Mouse (Mus musculus): Measurements from ENCODE around the gene Atp23.
A peak's percentile ranks its signal among the peaks of the same experiment; 100 is the strongest.

Atp23 gene

DNA sequence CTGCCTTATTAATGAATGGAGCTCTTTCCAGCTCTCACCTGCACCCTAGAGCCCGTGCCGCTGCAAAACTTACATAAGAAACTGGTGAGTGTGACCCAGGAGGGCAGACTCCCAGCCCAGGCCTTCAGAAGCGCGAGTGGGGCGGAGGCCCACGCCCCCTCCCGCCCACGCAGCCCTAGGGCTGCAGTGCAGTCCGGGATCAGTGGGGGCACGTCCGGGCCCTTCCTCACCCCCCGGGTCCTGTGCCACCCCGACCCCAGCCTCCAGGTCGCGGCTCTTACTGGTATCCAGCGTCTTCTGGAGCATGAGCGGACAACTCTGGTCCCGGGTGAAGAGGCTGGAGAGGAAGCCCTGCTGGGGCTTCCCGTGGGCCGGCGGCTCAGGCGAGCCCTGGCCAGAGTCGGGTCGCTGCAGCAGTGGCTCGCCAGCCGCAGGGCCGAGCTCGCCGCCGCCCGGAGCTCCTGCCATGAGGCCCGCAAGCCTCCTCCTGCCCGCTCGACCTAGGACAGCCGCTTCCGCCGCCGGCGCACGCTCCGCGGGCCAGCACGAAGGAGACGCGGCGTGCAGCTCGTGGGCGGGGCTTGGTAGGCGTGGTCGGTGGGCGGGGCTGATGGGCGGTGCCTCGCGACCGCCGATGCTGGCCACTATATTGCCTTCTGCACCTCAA, at the start of gene Atp23:
Gene Atp23 (minus strand): TSS at position 535 of the 667 bp plus-strand sequence.
- DNase-seq: peak; percentile 90

- no peak for DNase-seq
These were observed 49.4 kb upstream of the Atp23 start for GRCm38 (mm10) chr10:126950572-126950971.

DNA sequence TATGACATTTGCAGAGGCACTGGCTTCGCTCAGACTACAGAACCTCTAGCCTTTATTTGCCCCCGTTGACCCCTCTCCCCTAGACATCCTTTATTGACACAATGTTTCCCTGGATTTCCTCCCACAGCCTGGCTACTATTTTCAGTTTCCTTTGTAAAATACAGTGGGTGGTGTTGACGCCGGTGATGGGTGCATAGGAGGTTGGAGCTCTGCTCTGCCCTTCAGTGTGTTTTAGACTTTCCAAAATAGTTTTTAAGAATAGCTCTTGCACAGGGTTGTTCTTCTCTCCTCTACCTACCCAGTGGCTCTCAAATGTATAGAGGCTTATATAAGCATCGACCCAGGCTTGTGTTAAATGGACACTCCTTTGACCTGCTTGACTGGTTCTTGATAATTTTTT, 48.7 kb upstream of the Atp23 start:
- DNase-seq: no peak

GRCm38 (mm10) chr10:126945531-126945930, 44.4 kb upstream of the Atp23 start:
- DNase-seq: no peak

- no peak for DNase-seq
These were observed 39.8 kb upstream of the Atp23 start for GRCm38 (mm10) chr10:126940949-126941348.

GRCm38 (mm10) chr10:126935556-126936381, 34.6 kb upstream of the Atp23 start:
- peak; percentile 50 for DNase-seq

GRCm38 (mm10) chr10:126935121-126935520, 34.0 kb upstream of the Atp23 start:
- DNase-seq: no peak

- DNase-seq: no peak
These were observed 33.4 kb upstream of the Atp23 start for GRCm38 (mm10) chr10:126934561-126934960.

- no peak for DNase-seq
These were observed 30.6 kb upstream of the Atp23 start for GRCm38 (mm10) chr10:126931760-126932139.

DNA sequence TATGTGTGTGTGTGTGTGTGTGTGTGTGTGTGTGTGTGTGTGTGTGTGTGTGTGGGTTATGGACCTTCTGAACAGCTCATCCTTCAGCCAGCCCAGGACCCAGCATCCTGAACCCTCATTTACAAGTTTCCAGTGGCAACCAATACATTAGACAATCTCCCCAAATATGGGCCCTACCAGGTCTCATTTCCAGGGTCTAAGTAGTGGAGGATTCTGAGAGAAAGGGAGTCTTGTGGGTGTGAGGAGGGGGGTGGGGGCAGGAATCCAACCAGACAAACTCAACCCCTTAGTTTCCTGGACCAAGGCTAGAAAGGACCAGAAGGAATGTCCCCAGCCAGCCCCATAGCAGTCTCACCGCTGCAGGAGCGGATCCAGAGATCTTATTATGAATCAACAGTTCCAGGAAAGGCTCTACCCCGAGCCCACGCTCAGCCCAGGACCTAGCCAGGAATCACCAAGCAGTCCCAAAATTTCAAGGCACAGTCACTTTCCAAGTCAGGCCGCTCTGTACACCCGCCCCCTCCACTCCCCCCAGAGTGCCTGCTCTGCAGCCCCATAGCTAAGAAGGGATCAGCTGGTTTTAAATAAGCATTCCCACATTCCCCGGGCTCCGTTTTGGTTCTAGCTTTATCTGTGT, 30.1 kb upstream of the Atp23 start:
- DNase-seq: no peak

GRCm38 (mm10) chr10:126930270-126931121, 29.3 kb upstream of the Atp23 start:
- peak; percentile 23 for DNase-seq

DNA sequence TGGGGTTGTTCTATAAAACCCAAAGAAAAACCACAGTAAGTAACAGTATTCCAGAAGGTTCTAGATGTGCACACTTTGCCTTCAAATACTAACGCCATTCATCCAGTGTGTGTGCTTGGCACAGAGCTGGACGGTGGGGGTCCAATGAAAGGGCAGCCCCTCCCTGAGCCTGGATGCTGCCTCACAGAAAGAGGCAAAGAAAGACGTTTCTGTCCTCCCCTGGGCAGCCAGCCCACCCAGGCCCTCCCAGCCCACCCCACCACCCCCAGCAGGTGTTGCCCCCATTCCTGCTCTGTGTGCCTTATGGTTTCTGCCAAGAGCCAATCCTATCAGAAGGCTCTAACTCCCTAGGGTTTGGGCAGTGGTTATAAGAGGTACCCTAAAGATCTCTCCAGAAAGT, 28.4 kb upstream of the Atp23 start:
- peak; percentile 21 for DNase-seq

DNA sequence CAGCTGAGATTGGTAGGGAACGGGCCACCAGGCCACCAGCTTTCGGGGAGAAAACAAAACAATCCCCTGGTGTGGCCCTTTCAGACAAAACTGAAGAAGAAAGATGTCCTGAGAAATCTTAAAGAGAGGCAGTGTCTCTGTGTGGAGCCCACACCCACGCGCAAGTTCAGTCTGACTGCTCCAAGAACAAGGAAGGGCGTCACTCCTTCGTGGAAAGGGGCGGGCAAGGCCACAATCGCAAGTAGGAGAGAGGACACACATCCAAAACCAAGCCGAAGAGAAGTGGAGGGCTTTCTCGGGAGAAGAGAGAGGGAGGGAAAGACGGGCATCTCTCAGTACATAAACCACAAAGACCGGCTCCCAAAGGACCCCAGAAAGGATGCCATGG, 27.7 kb upstream of the Atp23 start:
- peak; percentile 23 for DNase-seq

DNA sequence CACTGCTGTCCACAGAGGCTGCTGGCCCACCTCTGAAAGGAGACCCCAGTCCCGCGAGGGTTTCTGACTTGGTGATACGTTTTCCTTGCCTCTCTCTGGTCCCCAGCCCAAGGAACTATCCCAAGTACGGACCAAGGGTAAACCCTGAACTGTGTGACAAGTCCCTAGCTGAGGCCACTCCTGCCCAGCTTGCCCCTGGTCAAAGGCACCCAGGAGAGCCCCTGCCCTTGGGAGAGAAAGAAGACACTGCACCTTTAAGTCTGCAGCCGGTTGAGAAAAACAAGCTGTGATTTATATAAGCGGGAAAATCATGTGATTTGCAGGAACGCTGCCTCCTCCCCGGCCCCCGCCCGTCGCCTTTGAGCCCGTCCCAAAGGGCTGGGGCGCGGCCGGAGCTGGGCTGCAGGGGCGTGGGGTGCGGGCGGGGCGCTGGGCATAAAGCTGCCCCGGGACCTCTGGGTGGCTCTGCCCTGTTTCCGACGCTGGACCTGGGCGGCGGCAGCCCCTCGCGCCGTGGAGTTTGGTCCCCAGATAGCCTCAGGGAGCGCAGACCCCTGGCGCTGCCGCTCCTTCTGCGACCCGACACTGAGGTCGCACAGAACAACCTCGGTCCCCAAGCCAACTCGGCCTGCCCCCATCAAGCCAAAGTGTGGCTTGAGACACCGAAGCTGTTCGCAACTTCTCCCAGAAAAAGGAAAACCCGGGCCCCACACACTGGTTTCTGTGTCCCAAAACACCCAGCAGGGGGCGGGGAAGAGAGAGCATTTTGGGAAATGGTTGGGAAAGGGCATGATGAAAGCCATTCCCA, 27.1 kb upstream of the Atp23 start:
- DNase-seq: peak; percentile 90

- DNase-seq: peak; percentile 28
These were observed 26.2 kb upstream of the Atp23 start for GRCm38 (mm10) chr10:126927101-126927961.

DNA sequence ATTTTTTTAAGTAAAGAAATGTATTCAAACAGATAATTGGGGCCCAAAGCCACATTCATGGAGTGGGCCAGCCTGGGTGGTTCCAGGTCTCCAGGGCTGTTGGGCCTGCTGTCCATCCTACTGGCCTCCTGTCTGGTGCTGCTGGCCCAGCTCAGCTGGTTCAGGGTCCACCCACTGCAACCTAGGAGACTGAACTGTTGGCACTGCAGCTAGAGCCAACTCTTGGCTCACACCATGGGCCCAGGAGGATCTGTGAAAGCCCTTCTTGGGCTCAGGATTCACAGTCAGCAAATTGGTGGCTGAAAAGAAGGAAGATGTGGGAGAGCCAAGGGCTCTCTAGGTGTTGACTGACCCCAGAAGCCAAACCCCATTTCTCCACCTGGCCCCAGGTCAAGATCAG, 24.2 kb upstream of the Atp23 start:
- no peak for DNase-seq

DNA sequence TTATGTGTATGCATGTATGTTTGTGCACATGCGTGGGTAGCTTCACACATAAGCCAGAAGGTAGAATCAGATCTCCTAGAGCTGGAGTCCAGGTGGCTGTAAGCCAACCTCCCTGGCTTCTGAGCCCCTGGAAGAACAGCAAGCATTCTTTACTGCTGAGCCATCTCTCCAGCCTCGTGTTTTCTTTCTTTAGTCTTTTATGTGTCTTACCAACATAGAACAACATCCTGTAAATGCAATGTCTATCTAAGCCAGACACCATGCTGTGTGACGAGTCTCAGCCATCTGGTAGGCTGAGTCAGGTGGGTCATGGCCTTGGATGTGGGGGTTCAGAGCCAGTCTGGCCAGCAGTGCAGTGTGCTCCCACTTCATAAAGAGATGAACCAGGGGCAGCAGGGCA, 22.9 kb upstream of the Atp23 start:
- no peak for DNase-seq

GRCm38 (mm10) chr10:126920220-126920619, 19.1 kb upstream of the Atp23 start:
- no peak for DNase-seq

- DNase-seq: peak; percentile 98
These were observed 17.9 kb upstream of the Atp23 start for GRCm38 (mm10) chr10:126919067-126919466.

DNA sequence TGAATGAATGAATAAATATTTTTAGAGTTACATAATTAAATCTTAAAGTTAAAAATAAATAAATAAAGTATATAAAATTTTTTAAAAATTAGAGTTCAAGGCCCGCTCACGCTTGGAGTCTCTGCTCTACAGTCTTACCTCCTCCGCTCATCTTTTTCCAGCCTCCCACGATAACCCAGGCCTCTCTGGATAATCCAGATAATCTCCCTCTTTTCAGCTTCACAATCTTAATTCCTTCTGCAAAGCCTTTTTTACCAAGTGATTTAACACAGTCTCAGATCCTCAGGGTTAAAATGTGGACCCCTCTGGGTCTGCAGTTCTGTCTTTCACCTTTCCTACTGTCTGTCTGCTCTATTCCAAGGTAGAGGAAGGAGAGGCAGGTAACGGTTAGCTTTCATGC, 13.1 kb upstream of the Atp23 start:
- DNase-seq: no peak

DNA sequence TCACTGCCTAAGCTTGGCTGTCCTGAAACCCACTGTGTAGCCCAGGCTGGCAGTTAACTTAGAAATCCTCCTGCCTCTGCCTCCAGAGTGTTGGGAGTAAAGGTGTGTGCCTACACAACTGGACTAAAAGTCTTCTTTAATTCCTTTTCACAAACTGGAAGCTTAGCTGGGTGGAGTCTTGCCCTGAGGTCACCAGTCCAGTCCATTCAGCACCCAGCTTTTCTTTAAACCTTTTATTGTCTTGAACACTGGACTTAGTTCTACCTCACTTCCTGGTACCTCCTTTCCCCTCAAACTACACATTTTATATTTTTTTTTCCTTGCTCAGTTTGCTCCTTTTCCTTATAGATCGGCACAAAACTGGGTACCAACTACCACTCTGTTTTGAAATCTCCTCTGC, 10.3 kb upstream of the Atp23 start:
- DNase-seq: no peak

Measured in right cerebral cortex, postnatal 4 days (tissue).